Mouse (Mus musculus) neutrophil, adult 5-6 weeks (primary cell): ENCODE measurements around the gene Coq9. TPM values are rescaled to one million over a fixed set of nuclear protein-coding genes. Genes with fewer than 3 reads are reported as not detected.
"Not testable (repeated sequence)": the region's sequence is repeated elsewhere in the genome, so short reads cannot be mapped to it uniquely, and the experiment has no call there.

ENCODE experiments used
- ATAC-seq: fragments of 151-379, 151-347 bp; 2 replicates; pipeline ENCODE4 v1.8.0; 2017; ENCODE audit warnings: mild to moderate bottlenecking, moderate TSS enrichment; ENCODE audit not compliant: insufficient number of reproducible peaks, poor library complexity, low FRiP score, severe bottlenecking; ENCODE audit errors: extremely low read depth
- total RNA-seq: library from RNA; stranded (forward); fragments of 200-1000 nt; gene quantifications from 2 replicates; pipeline ENCODE4 v1.2.3, GENCODE M21; 2017

Gene Coq9
- total RNA-seq, 1 experiment from 2014 or later, result 29.4 TPM

GRCm38 (mm10) chr8:94819671-94820179 lies 18.4 kb upstream of the Coq9 start:
- ATAC-seq, result no peak

- ATAC-seq, result no peak
Measured at GRCm38 (mm10) chr8:94820553-94820952, 17.6 kb upstream of the Coq9 start.

GRCm38 (mm10) chr8:94821381-94821780 lies 16.7 kb upstream of the Coq9 start:
- no peak for ATAC-seq

- ATAC-seq, result 0 out of 2 replicates have a peak, but pooled peaks have one; percentile 27
Measured at GRCm38 (mm10) chr8:94822637-94823560, 15.2 kb upstream of the Coq9 start.

GRCm38 (mm10) chr8:94825170-94825569 lies 13.0 kb upstream of the Coq9 start:
- ATAC-seq, result no peak

- no peak for ATAC-seq
Measured at GRCm38 (mm10) chr8:94826210-94826609, 11.9 kb upstream of the Coq9 start.

GRCm38 (mm10) chr8:94828284-94828683 lies 9.8 kb upstream of the Coq9 start:
- no peak for ATAC-seq

- ATAC-seq, result not testable (repeated sequence)
Measured at GRCm38 (mm10) chr8:94833901-94834405, 4.2 kb upstream of the Coq9 start.

GRCm38 (mm10) chr8:94835751-94836150 lies 2.4 kb upstream of the Coq9 start:
- ATAC-seq, result not testable (repeated sequence)

GRCm38 (mm10) chr8:94836456-94837240 lies 1.5 kb upstream of the Coq9 start:
- ATAC-seq, result no peak

- ATAC-seq, result no peak
Measured at GRCm38 (mm10) chr8:94838600-94838999, 479 bp downstream of the Coq9 start.

- no peak for ATAC-seq
Measured at GRCm38 (mm10) chr8:94841183-94841582, 3.1 kb downstream of the Coq9 start.

- no peak for ATAC-seq
Measured at GRCm38 (mm10) chr8:94850049-94850448, 11.9 kb downstream of the Coq9 start.

GRCm38 (mm10) chr8:94854761-94855160 lies 16.6 kb downstream of the Coq9 start:
- not testable (repeated sequence) for ATAC-seq

- no peak for ATAC-seq
Measured at GRCm38 (mm10) chr8:94857011-94857345, 18.9 kb downstream of the Coq9 start.

GRCm38 (mm10) chr8:94857346-94858173 lies 19.4 kb downstream of the Coq9 start, which contains the start of gene Polr2c:
Polr2c (plus strand) TSS chr8:94857450.
- peak; percentile 71 for ATAC-seq

- peak; percentile 58 for ATAC-seq
Measured at GRCm38 (mm10) chr8:94861352-94861910, 23.3 kb downstream of the Coq9 start.

GRCm38 (mm10) chr8:94862487-94863220 lies 24.5 kb downstream of the Coq9 start:
- no peak for ATAC-seq
